Mouse (Mus musculus): ENCODE data around the gene Nr4a1. TPM values are rescaled to one million over a fixed set of nuclear protein-coding genes. Genes with fewer than 3 reads are reported as not detected.

Gene Nr4a1
- polyA plus RNA-seq, 2 experiments from 2014 or later: 57.3 to 120 TPM

DNA sequence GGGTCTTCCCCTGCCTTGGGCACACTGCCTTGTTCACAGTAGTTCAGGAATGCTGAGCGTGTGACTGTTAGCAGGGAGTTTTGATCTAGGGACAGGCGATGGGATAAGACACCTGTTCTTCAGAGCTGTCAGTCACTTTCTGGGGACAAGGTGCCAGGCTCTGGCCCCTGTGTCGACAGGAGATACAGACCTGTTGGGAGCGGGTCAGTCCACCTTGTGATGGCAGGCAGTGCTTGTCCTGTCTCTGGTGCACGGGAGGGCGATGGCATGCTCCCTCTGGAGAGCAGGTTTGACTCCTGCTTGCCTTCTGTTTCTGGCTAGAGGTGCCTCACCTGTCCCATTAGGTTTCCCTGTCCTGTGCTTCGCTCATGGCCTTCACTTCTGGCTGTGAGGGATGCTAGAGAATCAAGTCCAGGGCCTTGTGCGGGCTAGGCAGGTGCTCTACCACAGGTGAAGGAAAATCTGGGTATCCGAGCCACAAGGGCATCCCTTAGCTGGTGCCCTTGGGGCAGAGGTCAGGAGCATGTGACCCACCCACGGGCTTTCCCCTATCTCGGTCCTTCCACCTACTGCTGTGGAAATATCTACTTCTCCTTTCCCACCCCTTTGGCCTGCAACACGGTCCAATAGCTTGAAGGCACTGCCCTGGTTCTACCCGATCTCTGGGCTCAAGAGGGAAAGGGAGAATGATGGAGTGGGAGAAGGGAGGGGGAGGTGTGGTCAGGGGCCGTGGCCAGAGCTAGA is 2.6 kb downstream of the Nr4a1 start:
- ATAC-seq: no peak

- peak; percentile 66 for ATAC-seq
Observed at GRCm38 (mm10) chr15:101258420-101258819, 4.4 kb downstream of the Nr4a1 start.

GRCm38 (mm10) chr15:101259922-101260321 is 5.9 kb downstream of the Nr4a1 start:
- ATAC-seq: no peak

DNA sequence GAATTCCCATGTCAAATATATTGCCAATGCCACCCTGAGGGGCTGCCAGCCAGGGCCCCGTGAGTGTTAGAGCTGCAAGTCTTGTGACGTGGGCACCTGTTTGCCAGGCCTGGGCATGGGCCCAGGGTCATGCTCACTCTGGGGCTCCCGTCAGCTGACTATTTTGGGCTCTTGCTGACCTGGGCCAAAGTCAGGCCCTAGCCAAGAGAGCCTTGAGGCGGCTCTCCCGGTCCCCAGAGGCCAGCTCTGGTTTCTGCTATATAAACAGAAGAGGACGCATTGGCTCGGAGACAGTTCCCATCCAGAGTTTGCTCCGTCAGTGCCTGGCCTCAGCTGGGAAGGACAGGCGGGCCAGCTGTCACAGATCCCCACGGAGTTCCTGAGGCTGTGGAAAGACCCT is 6.3 kb downstream of the Nr4a1 start:
- ATAC-seq: no peak

DNA sequence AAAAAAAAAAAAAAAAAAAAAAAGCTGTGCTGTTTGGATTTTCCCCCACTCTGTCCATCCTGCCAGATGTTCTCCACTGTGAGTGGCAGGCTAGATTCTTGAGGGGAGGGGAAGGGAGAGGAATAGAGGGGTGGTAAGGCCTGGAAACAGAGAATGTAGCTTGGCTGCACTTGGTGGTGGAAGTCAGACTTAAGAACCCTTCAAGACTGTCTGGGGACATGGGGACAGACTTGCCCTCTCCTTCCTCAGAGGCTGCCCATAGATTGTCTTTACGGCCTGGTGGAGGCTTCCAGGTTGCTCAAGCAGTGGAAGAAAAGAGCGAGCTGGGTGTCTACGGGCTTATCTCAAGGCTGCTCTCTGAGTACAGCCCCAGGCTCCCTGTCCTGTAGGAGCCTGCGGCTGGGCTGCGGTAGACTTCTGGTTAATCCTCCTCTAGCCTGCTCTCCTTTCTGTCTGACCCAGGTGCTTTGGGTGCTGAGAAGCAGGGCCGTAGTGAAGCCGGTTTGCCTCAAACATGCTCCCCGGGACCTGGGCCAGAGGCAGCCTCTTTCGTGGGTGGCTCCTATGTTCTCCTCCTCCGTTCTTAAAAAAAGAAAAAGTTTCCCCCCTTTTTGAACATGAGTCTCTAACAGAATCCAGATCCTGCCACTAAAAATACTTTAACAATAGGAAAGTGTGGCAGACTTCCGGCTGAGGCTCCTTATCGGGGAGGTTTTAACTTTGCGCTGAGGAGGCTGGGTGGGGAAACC is 7.0 kb downstream of the Nr4a1 start:
- no peak for ATAC-seq

GRCm38 (mm10) chr15:101262502-101262901 is 8.4 kb downstream of the Nr4a1 start:
- no peak for ATAC-seq

GRCm38 (mm10) chr15:101266132-101266963 is 12.3 kb downstream of the Nr4a1 start:
- ATAC-seq: peak; percentile 87

GRCm38 (mm10) chr15:101267053-101268032 is 13.3 kb downstream of the Nr4a1 start:
- peak; percentile 31 for ATAC-seq

DNA sequence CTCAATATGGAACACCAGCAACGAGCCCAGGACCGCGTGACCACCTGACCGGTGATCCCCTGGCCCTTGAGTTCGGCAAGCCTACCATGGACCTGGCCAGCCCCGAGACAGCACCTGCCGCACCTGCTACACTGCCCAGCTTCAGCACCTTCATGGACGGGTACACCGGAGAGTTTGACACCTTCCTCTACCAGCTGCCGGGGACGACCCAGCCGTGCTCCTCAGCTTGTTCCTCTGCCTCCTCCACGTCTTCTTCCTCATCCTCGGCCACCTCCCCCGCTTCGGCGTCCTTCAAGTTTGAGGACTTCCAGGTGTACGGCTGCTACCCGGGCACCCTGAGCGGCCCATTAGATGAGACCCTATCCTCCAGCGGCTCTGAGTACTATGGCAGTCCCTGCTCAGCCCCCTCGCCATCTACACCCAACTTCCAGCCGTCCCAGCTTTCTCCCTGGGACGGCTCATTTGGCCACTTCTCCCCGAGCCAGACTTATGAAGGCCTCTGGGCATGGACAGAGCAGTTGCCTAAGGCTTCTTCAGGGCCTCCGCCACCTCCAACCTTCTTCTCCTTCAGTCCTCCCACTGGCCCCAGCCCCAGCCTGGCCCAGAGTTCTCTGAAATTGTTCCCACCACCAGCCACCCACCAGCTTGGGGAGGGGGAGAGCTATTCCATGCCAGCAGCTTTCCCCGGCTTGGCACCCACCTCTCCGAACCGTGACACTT is 16.2 kb downstream of the Nr4a1 start:
- no peak for ATAC-seq

GRCm38 (mm10) chr15:101271107-101271506 is 17.0 kb downstream of the Nr4a1 start:
- ATAC-seq: no peak

DNA sequence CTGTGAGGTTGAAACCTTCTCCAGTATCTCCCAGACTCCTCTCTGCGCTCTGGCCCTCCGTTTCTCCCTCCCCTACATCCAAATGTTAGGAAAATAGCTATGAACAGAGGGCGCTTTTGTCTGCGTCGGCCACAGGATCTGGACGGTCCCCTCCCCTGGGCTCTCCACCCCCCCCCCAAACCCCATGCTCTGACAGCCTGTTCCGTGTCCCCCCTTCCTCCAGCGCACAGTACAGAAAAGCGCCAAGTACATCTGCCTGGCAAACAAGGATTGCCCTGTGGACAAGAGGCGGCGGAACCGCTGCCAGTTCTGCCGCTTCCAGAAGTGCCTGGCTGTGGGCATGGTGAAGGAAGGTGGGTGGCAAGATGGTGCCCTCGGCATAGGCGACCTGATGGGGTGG is 17.4 kb downstream of the Nr4a1 start:
- no peak for ATAC-seq

GRCm38 (mm10) chr15:101274380-101274779 is 20.3 kb downstream of the Nr4a1 start:
- peak; percentile 76 for ATAC-seq

- ATAC-seq: no peak
Observed at GRCm38 (mm10) chr15:101277351-101277899, 23.4 kb downstream of the Nr4a1 start.

DNA sequence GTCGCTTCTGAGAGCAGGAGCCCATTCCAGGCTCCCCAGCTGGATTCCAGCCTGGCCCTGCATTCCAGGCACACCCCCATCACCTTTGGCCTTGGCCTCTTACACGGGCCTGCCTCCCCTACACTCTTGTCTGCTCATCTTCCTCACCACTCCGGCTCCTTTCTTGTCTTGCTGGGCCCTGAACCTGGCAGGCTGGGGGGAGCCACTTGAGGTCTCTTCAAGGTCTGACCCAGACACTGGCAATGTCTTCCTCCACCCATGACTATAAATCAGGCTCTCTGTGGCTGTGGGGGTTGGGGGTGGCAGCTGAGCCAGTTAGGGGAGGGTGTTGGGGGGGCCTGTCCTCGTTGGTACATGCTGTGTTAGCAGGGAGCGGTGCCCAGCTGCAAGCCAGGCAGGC is 24.5 kb downstream of the Nr4a1 start:
- ATAC-seq: no peak

DNA sequence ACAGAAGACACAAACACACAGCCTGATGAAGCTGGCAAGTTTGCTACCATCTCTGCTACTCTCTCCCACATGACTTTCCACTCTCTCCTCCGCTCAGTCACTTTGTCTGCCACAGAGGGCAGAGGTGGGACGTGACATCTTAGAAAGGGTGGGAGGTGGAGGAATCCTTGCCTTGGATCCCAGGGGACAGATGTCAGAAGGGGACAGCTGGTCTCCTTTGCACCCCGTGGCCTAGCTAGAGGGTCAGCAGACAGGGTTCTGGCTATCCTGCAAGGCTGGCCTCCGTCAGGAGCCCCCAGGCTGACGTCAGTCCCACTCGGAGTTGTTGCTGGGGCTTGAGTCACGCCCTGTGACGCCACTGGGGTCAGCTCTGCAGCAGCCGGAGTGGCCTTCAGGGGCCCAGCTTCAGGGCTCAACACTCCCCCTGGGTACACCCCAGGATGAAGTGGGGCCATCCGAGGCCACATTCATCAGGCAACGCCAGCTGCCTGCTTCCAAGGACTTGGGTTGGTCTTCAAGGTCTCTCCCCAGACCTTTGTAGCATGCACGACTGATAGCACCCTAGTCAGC is 25.4 kb downstream of the Nr4a1 start:
- no peak for ATAC-seq

DNA sequence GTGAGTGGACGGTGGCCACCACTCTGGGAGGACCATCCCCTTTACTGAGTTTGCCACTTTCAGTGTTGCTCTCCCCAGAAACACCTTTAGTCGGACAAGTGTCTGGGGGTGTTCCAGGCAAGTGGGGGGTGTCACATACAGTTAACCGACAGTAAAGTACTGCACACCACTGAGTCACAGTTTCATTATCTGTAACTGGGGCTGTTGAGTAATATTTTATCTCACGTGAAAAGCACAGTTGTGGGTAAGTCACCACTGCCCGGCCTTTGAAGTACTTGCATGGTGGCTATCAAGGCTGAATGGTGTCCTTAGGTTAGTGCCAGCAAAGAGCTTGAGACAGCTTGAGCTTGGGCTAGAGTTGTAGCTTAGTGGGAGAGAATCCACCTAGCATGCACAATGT is 28.4 kb downstream of the Nr4a1 start:
- no peak for ATAC-seq

DNA sequence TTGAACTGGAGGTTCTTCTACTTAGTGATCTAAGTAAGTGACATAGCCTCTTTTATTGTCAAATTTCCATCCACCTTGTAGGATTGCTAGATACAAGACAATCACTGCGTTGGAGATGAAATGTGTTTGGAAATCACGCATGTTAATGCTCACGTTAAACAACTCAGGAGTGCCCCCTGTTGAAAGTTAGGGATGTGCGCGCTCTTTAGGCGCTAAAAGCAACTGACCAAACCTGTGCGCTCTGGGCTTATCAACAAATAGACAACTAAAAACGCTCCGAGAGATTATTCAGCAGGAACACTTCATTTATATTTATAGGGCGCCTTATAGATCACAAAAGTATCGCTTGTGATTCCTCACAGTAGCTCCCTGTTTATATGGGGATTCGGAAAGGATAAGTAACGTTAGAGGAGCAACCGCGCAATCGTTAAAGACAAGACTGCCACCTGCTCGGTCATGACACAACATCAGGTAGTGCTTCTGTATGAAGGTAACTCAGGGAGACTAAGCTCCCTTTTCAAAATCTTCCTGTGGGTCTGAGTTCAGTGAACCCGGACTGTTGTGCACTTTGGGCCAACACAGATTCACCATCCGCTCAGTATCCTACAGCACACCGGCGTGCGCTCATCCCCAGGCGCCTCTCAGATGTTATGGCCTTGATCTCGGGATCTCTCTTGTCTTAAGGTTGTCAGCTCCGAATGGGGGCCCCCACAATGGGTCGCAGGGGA is 29.3 kb downstream of the Nr4a1 start:
- ATAC-seq: peak; percentile 52

DNA sequence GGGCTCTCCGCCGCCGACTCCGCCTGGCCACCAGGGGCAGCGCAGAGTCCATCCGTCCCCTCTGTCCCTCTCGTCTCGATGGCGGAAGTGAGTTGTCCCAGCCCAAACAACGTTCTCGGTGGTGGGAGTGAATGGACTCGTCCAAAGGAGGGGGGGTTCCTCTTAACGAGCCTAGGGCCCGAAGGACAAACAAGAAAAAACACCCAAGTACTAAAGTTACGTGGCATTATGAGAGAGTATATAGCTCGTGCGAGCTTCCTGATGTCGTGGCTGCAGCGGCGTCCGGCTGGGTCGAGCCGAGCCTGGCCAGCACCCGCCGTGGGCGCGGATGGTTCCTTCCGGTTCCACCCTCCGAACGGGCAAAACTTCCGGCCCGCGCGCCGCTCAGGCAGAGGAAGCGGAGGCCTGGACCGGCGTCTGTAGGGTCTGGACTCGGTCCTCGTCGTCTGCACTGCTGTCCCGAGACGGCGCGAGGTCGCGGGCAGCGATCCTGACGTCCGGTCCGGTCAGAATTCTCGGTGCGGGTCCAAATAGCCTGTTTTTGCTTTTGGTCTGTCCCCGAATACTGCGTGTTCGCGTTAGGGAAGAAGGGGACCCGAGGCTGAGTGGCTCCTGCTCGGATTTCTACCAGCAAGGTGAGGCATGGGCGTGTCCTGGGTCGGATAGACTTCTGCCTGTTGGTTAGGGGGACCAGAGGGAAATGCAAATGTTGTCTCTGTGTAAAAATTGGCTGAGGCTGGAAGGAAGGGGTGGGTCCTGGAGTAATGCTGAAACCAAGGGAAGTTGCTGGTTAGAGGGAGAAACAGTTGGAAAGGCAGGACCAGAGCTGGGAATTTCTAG is 30.1 kb downstream of the Nr4a1 start, which contains the start of gene Atg101:
Gene Atg101, plus strand, starts transcription at position 362 of the 840 bp plus-strand sequence.
- ATAC-seq: peak; percentile 85

Measured in CD4-positive, CD25-positive, alpha-beta regulatory T cell, adult 4 months (primary cell).